ENCODE assay signal across 18 mouse cellular contexts in the genomic region with DNA sequence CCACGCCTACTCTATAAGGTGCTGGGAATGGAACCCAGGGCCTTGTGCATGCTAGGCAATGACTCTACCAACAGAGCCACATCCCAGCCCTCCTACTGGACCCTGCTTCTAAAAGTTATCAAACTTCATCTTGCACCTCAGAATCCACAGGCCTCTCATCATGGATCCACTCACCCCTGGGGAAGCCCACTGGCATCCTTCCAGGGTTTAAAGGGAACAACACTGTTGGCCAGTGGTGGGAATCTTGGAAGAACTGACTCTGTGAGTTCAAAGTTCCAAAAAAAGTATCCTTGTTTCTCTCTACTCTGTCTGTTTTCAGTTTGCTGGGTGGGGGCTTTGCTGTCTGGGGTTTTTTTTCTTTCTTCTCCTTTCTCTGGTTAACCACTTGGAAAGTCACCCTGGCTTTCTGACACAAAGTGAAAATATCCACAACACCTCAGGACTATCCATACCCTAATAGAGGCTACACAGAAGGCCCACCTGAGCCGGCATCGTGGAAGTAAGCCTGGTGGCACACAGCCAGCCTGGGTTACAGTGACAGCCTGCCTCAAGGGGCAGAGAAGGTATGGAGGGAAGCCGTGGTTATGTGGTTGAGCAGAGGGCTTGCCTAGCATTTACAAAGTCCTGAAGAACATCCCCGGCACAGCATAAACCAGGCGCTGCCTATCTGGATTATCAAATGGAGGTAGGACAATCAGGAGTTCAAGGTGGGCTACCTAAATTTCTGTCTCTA. TPM values are rescaled to one million over a fixed set of nuclear protein-coding genes. Genes with fewer than 3 reads are reported as not detected.
DNase-seq lines count a peak whose midpoint lies in the region; ATAC-seq and TF ChIP-seq lines count a peak whose summit lies in the region.
"Had no signal": no experiment of that assay in that cellular context is flagged by ENCODE, and none has a peak within 500 bp of the region (broad histone marks: within the 10 kb centered on the region; RNA-seq: fewer than 3 reads in every experiment).

No protein-coding gene starts in this region.

- peak; percentile 27 for DNase-seq in gastrocnemius, adult 2 months
- DNase-seq in gastrocnemius, postnatal 10 days = no peak
- no peak for DNase-seq in frontal cortex, postnatal 14 days (ENCODE audit: low spot score in 2 of 2)
- DNase-seq: gastrocnemius, postnatal 25 days; heart, postnatal 4 days; midbrain, embryonic 14.5 days; right cerebral cortex, adult 18-20 months; thymus, adult 2 months had no signal

- no peaks in the 10 kb centered on the region for H3K36me3 ChIP-seq in megakaryocyte, embryonic 14.5 days (replicated peaks; ENCODE audit: low read length)
- no peaks in the 10 kb centered on the region for H3K36me3 ChIP-seq in macrophage (ENCODE audit: inconsistent target)
- no peaks in the 10 kb centered on the region for H3K36me3 ChIP-seq in forebrain, embryonic 12.5 days (replicated peaks)
- H3K36me3 ChIP-seq: forebrain, embryonic 15.5 days; heart, embryonic 13.5 days; limb, embryonic 13.5 days; liver, embryonic 15.5 days had no signal

- no peak overlapping the region for H3K4me3 ChIP-seq in gastrocnemius, adult 2 months
- peak overlapping the region; percentile 24 for H3K4me3 ChIP-seq in megakaryocyte, embryonic 14.5 days (replicated peaks)
- no peak overlapping the region for H3K4me3 ChIP-seq in macrophage (ENCODE audit: inconsistent target)
- no peak overlapping the region for H3K4me3 ChIP-seq in forebrain, embryonic 12.5 days (replicated peaks)
- H3K4me3 ChIP-seq: forebrain, embryonic 15.5 days; heart, embryonic 13.5 days; left cerebral cortex, adult 2 months; limb, embryonic 13.5 days; liver, embryonic 15.5 days had no signal

- peaks cover 37% of the 10 kb centered on the region for H3K27me3 ChIP-seq in megakaryocyte, embryonic 14.5 days (replicated peaks)
- H3K27me3 ChIP-seq in forebrain, embryonic 12.5 days = no peaks in the 10 kb centered on the region
- H3K27me3 ChIP-seq: forebrain, embryonic 15.5 days; heart, embryonic 13.5 days; limb, embryonic 13.5 days; liver, embryonic 15.5 days had no signal

- peaks cover 11% of the 10 kb centered on the region for H3K9me3 ChIP-seq in megakaryocyte, embryonic 14.5 days
- no peaks in the 10 kb centered on the region for H3K9me3 ChIP-seq in forebrain, embryonic 12.5 days
- H3K9me3 ChIP-seq: forebrain, embryonic 15.5 days; heart, embryonic 13.5 days; limb, embryonic 13.5 days; liver, embryonic 15.5 days had no signal

- H3K9ac ChIP-seq in forebrain, embryonic 12.5 days = no peak overlapping the region
- H3K9ac ChIP-seq: forebrain, embryonic 15.5 days; heart, embryonic 13.5 days; limb, embryonic 13.5 days; liver, embryonic 15.5 days had no signal

- H3K27ac ChIP-seq in gastrocnemius, adult 2 months = no peak overlapping the region
- peak overlapping the region; percentile 85 for H3K27ac ChIP-seq in macrophage
- H3K27ac ChIP-seq in forebrain, embryonic 12.5 days = no peak overlapping the region
- H3K27ac ChIP-seq: forebrain, embryonic 15.5 days; heart, embryonic 13.5 days; left cerebral cortex, adult 2 months; liver, embryonic 15.5 days had no signal

- peaks cover 100% of the 10 kb centered on the region for H3K79me2 ChIP-seq in macrophage (ENCODE audit: inconsistent target)

- intact Hi-C loops in gastrocnemius, adult 2 months (cut with DNase I) = no loop called here

- WGBS in macrophage (ENCODE audit: missing documents) = 44% methylated on average over 6 of the region's 6 CpGs
- 93% methylated on average over 6 of the region's 6 CpGs for WGBS in forebrain, embryonic 12.5 days

- no peak for TF ChIP-seq CTCF in gastrocnemius, adult 2 months (IDR thresholded peaks at IDR 0.05)

- no peak for ATAC-seq in megakaryocyte, adult 5-6 weeks (ENCODE audit: poor library complexity, severe bottlenecking)
- 0 out of 2 replicates have a peak, but pooled peaks have one; percentile 29 for ATAC-seq in common myeloid progenitor, adult 5-6 weeks (replicated peaks; ENCODE audit: low read depth, poor library complexity, severe bottlenecking)
- ATAC-seq in forebrain, embryonic 12.5 days (ENCODE audit: low FRiP score) = no peak
- ATAC-seq: forebrain, embryonic 15.5 days had no signal

- peaks cover 32% of the 10 kb centered on the region for H3K4me1 ChIP-seq in megakaryocyte, embryonic 14.5 days
- H3K4me1 ChIP-seq in forebrain, embryonic 12.5 days = no peaks in the 10 kb centered on the region; the same call in 1 of the 2 replicates

- no peak overlapping the region for H3K4me2 ChIP-seq in forebrain, embryonic 12.5 days
- H3K4me2 ChIP-seq: forebrain, embryonic 15.5 days; heart, embryonic 13.5 days; limb, embryonic 13.5 days; liver, embryonic 15.5 days had no signal

RNA-seq across cellular contexts. Expression of a gene that starts 10.8 kb away (rescaled TPM):
- total RNA-seq in gastrocnemius, adult 2 months (2021) = 1 to 10 TPM; 8.0 to 9.5 TPM
- 10 to 100 TPM; 11.6 to 16.1 TPM for total RNA-seq in gastrocnemius, postnatal 10 days (2021)
- polyA plus RNA-seq in megakaryocyte, embryonic 14.5 days (2012; ENCODE audit: insufficient read depth, low replicate concordance) = 7.2 and 17.8 TPM in 2 replicates
- 2.8 and 3.5 TPM in 2 replicates for total RNA-seq in megakaryocyte, adult 5-6 weeks (2015)
- total RNA-seq in megakaryocyte, adult 5-6 weeks (2017) = 8.1 and 8.3 TPM in 2 replicates
- 3.9 and 5.5 TPM in 2 replicates for total RNA-seq in common myeloid progenitor, adult 5-6 weeks (2017)
- total RNA-seq in macrophage (2018; cell fraction: chromatin; rRNA removed) = 100 to 1,000 TPM; 134 to 541 (median 284) TPM
- total RNA-seq in macrophage (2018; cell fraction: cytosol; rRNA removed) = 100 to 1,000 TPM in 21 of 26 experiments, 10 to 100 TPM in 5; 75.9 to 180 (median 115) TPM
- total RNA-seq in macrophage (2018; cell fraction: nucleus; rRNA removed) = 100 to 1,000 TPM in 25 of 26 experiments, 10 to 100 TPM in 1; 96.7 to 394 (median 191) TPM
- 71.9 to 180 TPM (median 142 TPM) in 3 replicates for polyA plus RNA-seq in macrophage (2018)
- 19.2 and 20.7 TPM in 2 replicates for polyA plus RNA-seq in forebrain, embryonic 12.5 days (2016; fragmentation: Nextera tagmentation; extraction: Ambion mirVana)

RNA-seq across cellular contexts. Expression of a gene that starts 40.8 kb away (rescaled TPM):
- total RNA-seq in gastrocnemius, adult 2 months (2021) = 10 to 100 TPM; 79.7 to 80.3 TPM
- 10 to 100 TPM; 96.5 to 98.6 TPM for total RNA-seq in gastrocnemius, postnatal 10 days (2021)
- 18.7 and 48.8 TPM in 2 replicates for polyA plus RNA-seq in megakaryocyte, embryonic 14.5 days (2012; ENCODE audit: insufficient read depth, low replicate concordance)
- total RNA-seq in megakaryocyte, adult 5-6 weeks (2015) = 82.3 and 108 TPM in 2 replicates
- total RNA-seq in megakaryocyte, adult 5-6 weeks (2017) = 43.2 and 74.9 TPM in 2 replicates
- total RNA-seq in common myeloid progenitor, adult 5-6 weeks (2017) = 212 and 281 TPM in 2 replicates
- total RNA-seq in macrophage (2018; cell fraction: chromatin; rRNA removed) = 100 to 1,000 TPM in 16 of 26 experiments, 10 to 100 TPM in 10; 32.3 to 211 (median 116) TPM
- total RNA-seq in macrophage (2018; cell fraction: cytosol; rRNA removed) = 100 to 1,000 TPM; 111 to 193 (median 155) TPM
- total RNA-seq in macrophage (2018; cell fraction: nucleus; rRNA removed) = 100 to 1,000 TPM in 13 of 26 experiments, 10 to 100 TPM in 13; 51.1 to 167 (median 99.4) TPM
- 108 to 268 TPM (median 204 TPM) in 3 replicates for polyA plus RNA-seq in macrophage (2018)
- 152 and 166 TPM in 2 replicates for polyA plus RNA-seq in forebrain, embryonic 12.5 days (2016; fragmentation: Nextera tagmentation; extraction: Ambion mirVana)

RNA-seq across cellular contexts. Expression of a gene that starts 46.6 kb away (rescaled TPM):
- 1 to 10 TPM; 6.0 to 9.0 TPM for total RNA-seq in gastrocnemius, adult 2 months (2021)
- total RNA-seq in gastrocnemius, postnatal 10 days (2021) = 1 to 10 TPM; 6.0 to 7.2 TPM
- 6.7 TPM in 1 of 2 replicates, not detected in the other for polyA plus RNA-seq in megakaryocyte, embryonic 14.5 days (2012; ENCODE audit: insufficient read depth, low replicate concordance)
- 1.7 and 5.5 TPM in 2 replicates for total RNA-seq in megakaryocyte, adult 5-6 weeks (2015)
- 2.4 and 4.0 TPM in 2 replicates for total RNA-seq in megakaryocyte, adult 5-6 weeks (2017)
- 8.4 and 12.0 TPM in 2 replicates for total RNA-seq in common myeloid progenitor, adult 5-6 weeks (2017)
- 100 to 1,000 TPM in 1 of 26 experiments, 10 to 100 TPM in 20, 1 to 10 TPM in 5; 4.4 to 121 (median 14.7) TPM for total RNA-seq in macrophage (2018; cell fraction: chromatin; rRNA removed)
- 1 to 10 TPM in 25 of 26 experiments, under 1 TPM in 1; 0.71 to 7.8 (median 5.9) TPM for total RNA-seq in macrophage (2018; cell fraction: cytosol; rRNA removed)
- total RNA-seq in macrophage (2018; cell fraction: nucleus; rRNA removed) = 10 to 100 TPM in 16 of 26 experiments, 1 to 10 TPM in 10; 5.8 to 79.6 (median 11.5) TPM
- 7.2 to 10.1 TPM (median 8.1 TPM) in 3 replicates for polyA plus RNA-seq in macrophage (2018)
- polyA plus RNA-seq in forebrain, embryonic 12.5 days (2016; fragmentation: Nextera tagmentation; extraction: Ambion mirVana) = 18.5 and 19.6 TPM in 2 replicates

RNA-seq across cellular contexts. Expression of a gene that starts 56.8 kb away (rescaled TPM):
- 1 to 10 TPM; 4.9 to 8.2 TPM for total RNA-seq in gastrocnemius, adult 2 months (2021)
- total RNA-seq in gastrocnemius, postnatal 10 days (2021) = 1 to 10 TPM; 7.7 to 8.4 TPM
- 21.0 TPM in 1 of 2 replicates, not detected in the other for polyA plus RNA-seq in megakaryocyte, embryonic 14.5 days (2012; ENCODE audit: insufficient read depth, low replicate concordance)
- total RNA-seq in megakaryocyte, adult 5-6 weeks (2015) = 17.5 and 19.9 TPM in 2 replicates
- 11.6 and 18.4 TPM in 2 replicates for total RNA-seq in megakaryocyte, adult 5-6 weeks (2017)
- total RNA-seq in common myeloid progenitor, adult 5-6 weeks (2017) = 32.2 and 40.0 TPM in 2 replicates
- 10 to 100 TPM in 2 of 26 experiments, 1 to 10 TPM in 18, not detected in 6; 1.1 to 16.3 (median 5.5) TPM for total RNA-seq in macrophage (2018; cell fraction: chromatin; rRNA removed)
- 10 to 100 TPM in 9 of 26 experiments, 1 to 10 TPM in 17; 3.7 to 18.7 (median 7.4) TPM for total RNA-seq in macrophage (2018; cell fraction: cytosol; rRNA removed)
- 10 to 100 TPM in 2 of 26 experiments, 1 to 10 TPM in 23, under 1 TPM in 1; 0.69 to 15.1 (median 4.1) TPM for total RNA-seq in macrophage (2018; cell fraction: nucleus; rRNA removed)
- polyA plus RNA-seq in macrophage (2018) = 4.4 to 8.5 TPM (median 5.7 TPM) in 3 replicates
- polyA plus RNA-seq in forebrain, embryonic 12.5 days (2016; fragmentation: Nextera tagmentation; extraction: Ambion mirVana) = 36.2 and 41.7 TPM in 2 replicates

RNA-seq across cellular contexts. Expression of a gene that starts 56.9 kb away (rescaled TPM):
- total RNA-seq in gastrocnemius, adult 2 months (2021) = 1 to 10 TPM; 7.2 to 9.0 TPM
- 10 to 100 TPM; 11.0 to 15.2 TPM for total RNA-seq in gastrocnemius, postnatal 10 days (2021)
- polyA plus RNA-seq in megakaryocyte, embryonic 14.5 days (2012; ENCODE audit: insufficient read depth, low replicate concordance) = 10.3 and 23.3 TPM in 2 replicates
- 7.4 and 11.6 TPM in 2 replicates for total RNA-seq in megakaryocyte, adult 5-6 weeks (2015)
- total RNA-seq in megakaryocyte, adult 5-6 weeks (2017) = 45.0 and 46.6 TPM in 2 replicates
- 54.5 and 60.1 TPM in 2 replicates for total RNA-seq in common myeloid progenitor, adult 5-6 weeks (2017)
- 10 to 100 TPM; 11.1 to 80.6 (median 42.1) TPM for total RNA-seq in macrophage (2018; cell fraction: chromatin; rRNA removed)
- total RNA-seq in macrophage (2018; cell fraction: cytosol; rRNA removed) = 10 to 100 TPM in 2 of 26 experiments, 1 to 10 TPM in 24; 5.4 to 10.9 (median 8.8) TPM
- total RNA-seq in macrophage (2018; cell fraction: nucleus; rRNA removed) = 10 to 100 TPM in 19 of 26 experiments, 1 to 10 TPM in 7; 7.4 to 42.7 (median 13.9) TPM
- 9.0 to 15.3 TPM (median 15.3 TPM) in 3 replicates for polyA plus RNA-seq in macrophage (2018)
- polyA plus RNA-seq in forebrain, embryonic 12.5 days (2016; fragmentation: Nextera tagmentation; extraction: Ambion mirVana) = 46.4 and 49.7 TPM in 2 replicates
